Mouse (Mus musculus) cerebellum, adult 2 months (tissue): Measurements from ENCODE around the gene Adat3.

Experiments
- CTCF ChIP-seq: fragments of 200-500 bp; IDR thresholded peaks from 2 replicates; pipeline ENCODE4 v1.5.1; 2011; ENCODE audit warnings: low read depth, mild to moderate bottlenecking, control low read depth, low read length, moderate library complexity, borderline replicate concordance; ENCODE audit not compliant: insufficient read depth
- POLR2A ChIP-seq: fragments of 200-500 bp; IDR thresholded peaks from 2 replicates; pipeline ENCODE4 v1.6.1; 2011; ENCODE audit warnings: low read length, control low read depth, borderline replicate concordance; ENCODE audit not compliant: insufficient read depth

- no peak for TF ChIP-seq CTCF
- no peak for TF ChIP-seq POLR2A
Observed at GRCm38 (mm10) chr10:80654866-80655265, 52.2 kb downstream of the Adat3 start.
